Comparison of ENCODE assay signal across 18 mouse cellular contexts in genomic region chr13:45662852-45663251, GRCm38 (mm10).
"Had no signal": no experiment of that assay in that cellular context is flagged by ENCODE, and none has a peak within 500 bp of the region (broad histone marks: within the 10 kb centered on the region; RNA-seq: fewer than 3 reads in every experiment).

No protein-coding gene starts in this region.

- DNase-seq: lung, adult 18-20 months; lung, embryonic 14.5 days; lung, postnatal 10 days; lung, postnatal 4 days; retina, postnatal 1 day; right cerebral cortex, adult 18-20 months; right cerebral cortex, postnatal 25 days; spleen, adult 18-20 months; thymus, adult 2 months; thymus, postnatal 25 days; thymus, postnatal 4 days had no signal

- H3K9me3 ChIP-seq: midbrain, embryonic 10.5 days; midbrain, embryonic 13.5 days; neural tube, embryonic 13.5 days; neural tube, embryonic 15.5 days had no signal

- H3K4me3 ChIP-seq: midbrain, embryonic 10.5 days; midbrain, embryonic 13.5 days; myocyte; neural tube, embryonic 13.5 days; neural tube, embryonic 15.5 days had no signal

- H3K4me2 ChIP-seq: lung, embryonic 14.5 days; midbrain, embryonic 13.5 days; neural tube, embryonic 13.5 days; neural tube, embryonic 15.5 days had no signal

- H3K27ac ChIP-seq: liver, embryonic 14.5 days; midbrain, embryonic 10.5 days; midbrain, embryonic 13.5 days; neural tube, embryonic 13.5 days; neural tube, embryonic 15.5 days had no signal

- H3K36me3 ChIP-seq: midbrain, embryonic 10.5 days; midbrain, embryonic 13.5 days; neural tube, embryonic 13.5 days; neural tube, embryonic 15.5 days had no signal

- ATAC-seq: midbrain, embryonic 13.5 days; midbrain, embryonic 16.5 days had no signal

- H3K9ac ChIP-seq: liver, embryonic 14.5 days; lung, embryonic 14.5 days; midbrain, embryonic 13.5 days; neural tube, embryonic 13.5 days; neural tube, embryonic 15.5 days had no signal

- H3K27me3 ChIP-seq: midbrain, embryonic 13.5 days; neural tube, embryonic 13.5 days; neural tube, embryonic 15.5 days had no signal
